24 mouse cellular contexts compared by ENCODE assay signal in the genomic region with DNA sequence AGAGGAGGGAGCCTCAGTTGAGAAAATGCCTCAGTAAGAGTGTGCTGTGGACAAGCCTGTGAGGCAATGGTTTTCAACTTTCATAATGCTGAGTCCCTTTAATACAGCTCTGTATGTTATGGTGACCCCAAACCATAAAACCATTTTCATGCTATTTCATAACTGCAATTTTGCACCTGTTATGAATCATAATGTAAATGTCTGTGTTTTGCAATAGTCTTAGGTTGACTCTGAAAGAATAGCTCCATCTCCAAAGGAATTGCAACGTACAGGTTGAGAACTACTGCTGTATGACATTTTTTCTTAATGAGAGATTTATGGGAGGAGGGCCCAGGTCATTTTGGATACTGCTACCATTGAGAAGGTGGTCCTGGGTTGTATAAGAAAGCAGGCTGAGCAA. TPM values are rescaled to one million over a fixed set of nuclear protein-coding genes. Genes with fewer than 3 reads are reported as not detected.
"Had no signal": no experiment of that assay in that cellular context is flagged by ENCODE, and none has a peak within 500 bp of the region (broad histone marks: within the 10 kb centered on the region; RNA-seq: fewer than 3 reads in every experiment).

No protein-coding gene starts in this region.

- H3K27me3 ChIP-seq: limb, embryonic 12.5 days; limb, embryonic 15.5 days; midbrain, embryonic 13.5 days had no signal

- H3K9ac ChIP-seq: limb, embryonic 12.5 days; limb, embryonic 15.5 days; liver, embryonic 14.5 days; liver, postnatal 0 days; lung, embryonic 14.5 days; midbrain, embryonic 13.5 days had no signal

- ATAC-seq: liver, postnatal 0 days; lung, postnatal 0 days; midbrain, embryonic 13.5 days; midbrain, embryonic 16.5 days had no signal

- DNase-seq: kidney, postnatal 10 days; kidney, postnatal 36 days; left cerebral cortex, postnatal 4 days; liver, postnatal 0 days; lung, embryonic 14.5 days; right cerebral cortex, adult 18-20 months; right cerebral cortex, postnatal 14 days; right cerebral cortex, postnatal 4 days; thymus, adult 2 months; thymus, postnatal 14 days; thymus, postnatal 4 days had no signal

- H3K4me2 ChIP-seq: limb, embryonic 12.5 days; limb, embryonic 15.5 days; liver, embryonic 11.5 days; lung, embryonic 14.5 days; midbrain, embryonic 13.5 days had no signal

- H3K9me3 ChIP-seq: limb, embryonic 12.5 days; limb, embryonic 15.5 days; midbrain, embryonic 13.5 days had no signal

- H3K27ac ChIP-seq: limb, embryonic 12.5 days; limb, embryonic 15.5 days; liver, embryonic 14.5 days; macrophage; midbrain, embryonic 13.5 days; stomach, postnatal 0 days had no signal

- H3K4me3 ChIP-seq: limb, embryonic 12.5 days; limb, embryonic 15.5 days; midbrain, embryonic 13.5 days had no signal

- H3K4me1 ChIP-seq: limb, embryonic 12.5 days; limb, embryonic 15.5 days; midbrain, embryonic 13.5 days had no signal

- H3K36me3 ChIP-seq: limb, embryonic 12.5 days; limb, embryonic 15.5 days; midbrain, embryonic 13.5 days had no signal

RNA-seq across cellular contexts. Expression of gene Tnni3k, which starts 2.0 kb away (rescaled TPM):
- total RNA-seq: left cerebral cortex, postnatal 4 days; megakaryocyte, adult 5-6 weeks; monocyte, adult 5-6 weeks had no signal
- polyA plus RNA-seq: limb, embryonic 12.5 days; liver, embryonic 14.5 days; liver, postnatal 0 days; lung, embryonic 14.5 days; macrophage; neural tube, embryonic 11.5 days; stomach, embryonic 14.5 days had no signal

RNA-seq across cellular contexts. Expression of gene Lrriq3, which starts 40.0 kb away (rescaled TPM):
- total RNA-seq: monocyte, adult 5-6 weeks had no signal
